Mouse (Mus musculus): ENCODE measurements around the gene Arhgap1.

The Arhgap1 gene

GRCm38 (mm10) chr2:91699225-91699624, 49.6 kb downstream of the Arhgap1 start:
- no peak for DNase-seq (ENCODE audit: low spot score)

- no peak for DNase-seq (ENCODE audit: low spot score)
These were observed 51.7 kb downstream of the Arhgap1 start for GRCm38 (mm10) chr2:91701366-91701765.

- no peak for DNase-seq (ENCODE audit: low spot score)
These were observed 56.1 kb downstream of the Arhgap1 start for GRCm38 (mm10) chr2:91705736-91706135.

- DNase-seq (ENCODE audit: low spot score), result no peak
These were observed 56.8 kb downstream of the Arhgap1 start for GRCm38 (mm10) chr2:91706456-91706855.

- DNase-seq (ENCODE audit: low spot score), result no peak
These were observed 58.7 kb downstream of the Arhgap1 start for GRCm38 (mm10) chr2:91708361-91708760.

GRCm38 (mm10) chr2:91710272-91711234, 60.9 kb downstream of the Arhgap1 start, which contains the start of the genes Atg13 and Harbi1:
TSS of gene Atg13 (minus strand) at chr2:91710576.
TSS of gene Harbi1 (plus strand) at chr2:91710852.
- peak; percentile 95 for DNase-seq (ENCODE audit: low spot score)

- peak; percentile 40 for DNase-seq (ENCODE audit: low spot score)
These were observed 61.7 kb downstream of the Arhgap1 start for GRCm38 (mm10) chr2:91711256-91711925.

GRCm38 (mm10) chr2:91714921-91715320, 65.3 kb downstream of the Arhgap1 start:
- no peak for DNase-seq (ENCODE audit: low spot score)

- no peak for DNase-seq (ENCODE audit: low spot score)
These were observed 68.6 kb downstream of the Arhgap1 start for GRCm38 (mm10) chr2:91718276-91718675.
